Mouse (Mus musculus) splenic B cell, adult 2 months (primary cell): Measurements from ENCODE around the gene Rhbdd3.
A peak's percentile ranks its signal among the peaks of the same experiment; 100 is the strongest.

Source experiments
- DNase-seq: peaks from one replicate; pipeline ENCODE4 v3.0.0-alpha.2; 2011; ENCODE audit warnings: low read depth, low spot score
- H3K27me3 ChIP-seq: 2 replicates; pipeline ENCODE4 v1.6.1; 2012; ENCODE audit warnings: mild to moderate bottlenecking, low read length, moderate library complexity, mixed read lengths; ENCODE audit not compliant: control insufficient read depth, poor library complexity, insufficient read depth, severe bottlenecking
- H3K36me3 ChIP-seq: 2 replicates; pipeline ENCODE4 v1.6.1; 2012; ENCODE audit warnings: mild to moderate bottlenecking, low read length, moderate library complexity, mixed read lengths; ENCODE audit not compliant: control insufficient read depth, poor library complexity, insufficient read depth, severe bottlenecking

Rhbdd3 gene

GRCm38 (mm10) chr11:5130111-5130665 lies 31.5 kb downstream of the Rhbdd3 start:
- no peak for DNase-seq
- peaks cover 12% of the 10 kb centered on the region for H3K36me3 ChIP-seq
- H3K27me3 ChIP-seq: no peaks in the 10 kb centered on the region

GRCm38 (mm10) chr11:5132751-5133150 lies 34.0 kb downstream of the Rhbdd3 start:
- Histone ChIP-seq H3K36me3 (peaks cover 10% of the 10 kb centered on the region), H3K27me3 (no peaks in the 10 kb centered on the region)
- DNase-seq: no peak

DNA sequence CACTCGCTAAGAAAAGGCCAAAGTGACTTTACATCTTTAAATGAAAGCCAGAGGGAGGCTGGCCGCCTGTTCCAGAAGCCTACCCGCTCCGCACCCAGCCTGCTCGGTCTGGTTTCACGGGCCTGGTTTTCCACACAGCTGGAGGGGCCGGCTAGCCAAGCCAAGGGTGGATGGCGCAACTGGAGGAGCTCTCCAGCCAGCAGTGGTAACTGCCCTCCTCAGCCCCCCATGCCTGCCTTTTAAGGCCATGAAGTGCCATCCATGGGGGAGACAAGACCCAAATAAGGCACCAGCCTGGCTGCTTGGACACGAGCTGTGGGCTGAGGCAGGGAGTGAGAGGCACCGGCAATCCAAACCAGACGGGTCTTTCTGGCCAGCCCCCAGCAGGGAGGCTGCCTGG lies 37.2 kb downstream of the Rhbdd3 start:
- DNase-seq: no peak
- Histone ChIP-seq H3K27me3 (no peaks in the 10 kb centered on the region), H3K36me3 (peaks cover 2% of the 10 kb centered on the region)

GRCm38 (mm10) chr11:5138642-5139041 lies 39.9 kb downstream of the Rhbdd3 start:
- H3K36me3 ChIP-seq: no peaks in the 10 kb centered on the region; the same call in none of the 2 replicates
- DNase-seq: no peak
- H3K27me3 ChIP-seq: no peaks in the 10 kb centered on the region

GRCm38 (mm10) chr11:5139372-5139771 lies 40.6 kb downstream of the Rhbdd3 start:
- no peaks in the 10 kb centered on the region; the same call in none of the 2 replicates for H3K36me3 ChIP-seq
- no peak for DNase-seq
- H3K27me3 ChIP-seq: no peaks in the 10 kb centered on the region

DNA sequence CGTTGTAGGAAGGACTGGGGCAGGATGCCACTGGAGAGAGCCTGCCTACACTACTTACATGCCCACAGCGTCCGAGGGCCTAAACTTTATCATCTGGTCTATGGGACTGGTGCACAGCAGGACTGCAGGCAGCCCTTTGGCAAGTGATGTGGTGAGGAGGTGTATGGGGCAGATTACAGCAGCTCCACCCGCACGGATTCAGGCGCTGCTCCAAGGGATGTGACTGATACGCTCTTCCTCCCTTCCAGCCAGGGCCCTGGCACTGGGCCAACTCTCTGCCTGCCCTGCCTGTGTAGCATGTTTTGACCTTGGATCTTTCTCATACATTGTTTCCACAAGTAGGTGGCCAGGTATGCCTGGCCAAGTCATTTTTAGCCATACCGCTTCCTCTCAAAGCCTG lies 41.9 kb downstream of the Rhbdd3 start:
- DNase-seq: no peak
- H3K27me3 ChIP-seq: no peaks in the 10 kb centered on the region
- no peaks in the 10 kb centered on the region; the same call in none of the 2 replicates for H3K36me3 ChIP-seq

DNA sequence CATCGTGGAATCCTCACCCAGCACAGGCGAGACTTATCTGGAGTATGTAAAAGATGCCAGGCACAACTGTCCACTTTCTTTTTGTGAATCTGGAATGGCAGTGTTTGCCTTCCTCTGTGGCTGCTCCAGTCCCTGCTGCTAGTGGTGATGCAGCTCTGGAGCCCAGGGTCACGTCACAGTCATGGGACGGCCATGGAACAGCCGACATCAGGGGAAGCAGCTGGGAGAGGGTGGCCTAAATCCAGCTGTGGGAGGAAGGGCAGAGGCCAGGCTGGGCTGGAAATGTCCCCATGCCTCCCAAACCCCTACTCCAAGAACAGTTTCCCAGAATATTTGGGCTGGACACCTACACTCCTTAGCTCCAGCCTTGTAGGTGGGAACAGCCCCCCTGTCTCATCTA lies 42.5 kb downstream of the Rhbdd3 start:
- Histone ChIP-seq H3K27me3 (no peaks in the 10 kb centered on the region), H3K36me3 (no peaks in the 10 kb centered on the region; the same call in 1 of the 2 replicates)
- DNase-seq: no peak

DNA sequence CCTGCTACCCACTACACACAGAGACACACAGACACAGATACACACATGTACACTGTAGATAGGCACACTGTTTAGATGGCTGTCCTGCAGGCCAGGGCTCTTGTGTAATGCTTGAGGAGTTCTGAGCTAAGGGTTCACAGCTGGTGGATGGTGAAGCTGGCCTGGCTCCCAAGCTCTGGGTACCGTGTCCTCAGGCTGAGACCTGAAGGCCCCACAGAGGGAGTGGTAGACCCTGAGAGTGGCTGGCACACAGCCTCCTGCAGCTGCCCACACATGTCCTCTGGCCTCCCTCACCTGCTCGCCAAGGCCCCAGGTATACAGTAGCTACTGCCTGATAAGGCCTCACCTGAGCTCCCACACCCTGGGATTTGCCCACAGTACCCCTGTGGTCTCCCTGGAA lies 43.2 kb downstream of the Rhbdd3 start:
- DNase-seq: no peak
- H3K27me3 ChIP-seq: no peaks in the 10 kb centered on the region

DNA sequence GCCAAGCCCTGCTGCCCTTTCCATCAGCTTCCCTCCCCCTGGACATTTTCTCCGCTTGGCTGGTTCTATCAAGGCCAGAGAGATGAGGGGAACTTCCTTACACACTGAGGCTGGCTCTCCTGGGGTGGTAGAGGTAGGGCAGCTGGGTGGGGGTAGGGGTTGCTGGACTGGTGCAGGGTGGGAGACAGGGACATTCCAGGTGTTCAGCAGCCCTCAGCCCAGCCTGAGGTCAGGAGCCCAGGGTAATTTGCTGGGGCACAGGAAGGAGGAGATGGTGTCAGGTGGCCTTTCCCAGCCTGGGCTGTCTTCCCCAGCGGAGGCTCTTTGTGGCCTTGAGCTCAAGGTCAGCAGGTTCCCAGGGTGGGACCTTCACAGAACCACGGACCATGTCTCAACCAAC lies 46.9 kb downstream of the Rhbdd3 start:
- DNase-seq: no peak
- Histone ChIP-seq H3K27me3 (no peaks in the 10 kb centered on the region), H3K36me3 (no peaks in the 10 kb centered on the region)

More for the DNA sequence above, 43.2 kb downstream of the Rhbdd3 start:
- H3K36me3 ChIP-seq: no peaks in the 10 kb centered on the region; the same call in 1 of the 2 replicates

GRCm38 (mm10) chr11:5149249-5149648 lies 50.5 kb downstream of the Rhbdd3 start:
- DNase-seq: peak; percentile 44
- Histone ChIP-seq H3K36me3 (no peaks in the 10 kb centered on the region), H3K27me3 (no peaks in the 10 kb centered on the region)

DNA sequence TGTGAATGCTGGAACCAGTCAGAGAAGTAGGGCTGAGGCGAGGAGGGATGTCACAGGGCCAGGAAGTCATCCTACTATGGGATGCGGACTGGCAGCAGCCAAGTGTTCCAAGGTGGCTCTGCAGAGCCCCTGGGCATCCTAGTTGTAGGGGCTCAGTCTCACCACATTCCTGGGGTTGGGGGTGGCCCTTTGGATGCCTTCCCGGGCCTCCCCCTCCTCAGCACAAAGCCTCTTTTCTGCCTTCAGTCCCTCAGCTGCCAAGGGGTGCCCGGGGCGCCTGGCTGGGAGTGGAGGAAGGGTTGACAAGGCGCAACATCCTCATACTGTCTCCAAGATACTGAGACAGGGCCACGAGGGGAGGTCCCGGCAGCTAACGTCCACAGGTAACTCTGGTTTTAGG lies 51.2 kb downstream of the Rhbdd3 start:
- no peaks in the 10 kb centered on the region for H3K36me3 ChIP-seq
- no peak for DNase-seq

GRCm38 (mm10) chr11:5150416-5151246 lies 51.9 kb downstream of the Rhbdd3 start:
- Histone ChIP-seq H3K36me3 (no peaks in the 10 kb centered on the region), H3K27me3 (no peaks in the 10 kb centered on the region)
- DNase-seq: peak; percentile 77

More for the DNA sequence above, 51.2 kb downstream of the Rhbdd3 start:
- H3K27me3 ChIP-seq: no peaks in the 10 kb centered on the region

GRCm38 (mm10) chr11:5151247-5151630 lies 52.5 kb downstream of the Rhbdd3 start:
- Histone ChIP-seq H3K36me3 (no peaks in the 10 kb centered on the region), H3K27me3 (no peaks in the 10 kb centered on the region)
- no peak for DNase-seq

- Histone ChIP-seq H3K36me3 (no peaks in the 10 kb centered on the region), H3K27me3 (no peaks in the 10 kb centered on the region)
- peak; percentile 34 for DNase-seq
Measured at GRCm38 (mm10) chr11:5151680-5152337, 53.1 kb downstream of the Rhbdd3 start, which contains the start of gene Emid1. TSS of gene Emid1 (minus strand) at chr11:5152257.
